Mouse (Mus musculus) liver, adult 2 months (tissue): ENCODE measurements around the gene Entpd5.
"Not testable (repeated sequence)": the region's sequence is repeated elsewhere in the genome, so short reads cannot be mapped to it uniquely, and the experiment has no call there.

Source experiments
- CTCF ChIP-seq: fragments of 200-500 bp; IDR thresholded peaks from 2 replicates; pipeline ENCODE4 v1.5.1; 2011; ENCODE audit warnings: low read depth, low read length, control low read depth
- POLR2A ChIP-seq: fragments of 200-500 bp; IDR thresholded peaks from 2 replicates; pipeline ENCODE4 v1.6.1; 2011; ENCODE audit warnings: low read length, control low read depth; ENCODE audit not compliant: insufficient read depth; ENCODE audit errors: extremely low read depth

- not testable (repeated sequence) for TF ChIP-seq CTCF, POLR2A
These were observed 50.1 kb downstream of the Entpd5 start for GRCm38 (mm10) chr12:84358699-84359098.
